Mouse (Mus musculus) forebrain, postnatal 0 days (tissue): ENCODE results near the gene Tmem97. TPM values are rescaled to one million over a fixed set of nuclear protein-coding genes. Genes with fewer than 3 reads are reported as not detected.

Experiments
- ATAC-seq: fragments of 200-750 bp; cut with Nextera tagmentation; 2 replicates; pipeline ENCODE4 v1.8.0; 2017; ENCODE audit warnings: mild to moderate bottlenecking, moderate library complexity
- DNase-seq: peaks from one replicate; pipeline ENCODE4 v3.0.0-alpha.2; 2015
- H3K27ac ChIP-seq: fragments of 300-500 bp; sonication (generic); 2 replicates; pipeline ENCODE4 v1.5.1; 2014; ENCODE audit warnings: low read depth, mild to moderate bottlenecking, antibody characterized with exemption, low read length, moderate library complexity, mixed read lengths
- H3K27me3 ChIP-seq: fragments of 300-500 bp; sonication (generic); 2 replicates; pipeline ENCODE4 v1.6.1; 2014; ENCODE audit warnings: mild to moderate bottlenecking, low read length, mixed read lengths; ENCODE audit not compliant: insufficient read depth
- H3K36me3 ChIP-seq: fragments of 300-500 bp; sonication (generic); 2 replicates; pipeline ENCODE4 v1.6.1; 2014; ENCODE audit warnings: mild to moderate bottlenecking, moderate library complexity; ENCODE audit not compliant: insufficient read depth
- H3K4me1 ChIP-seq: fragments of 300-500 bp; sonication (generic); 2 replicates; pipeline ENCODE4 v1.6.1; 2014; ENCODE audit warnings: antibody characterized with exemption; ENCODE audit not compliant: insufficient read depth
- H3K4me2 ChIP-seq: fragments of 300-500 bp; sonication (generic); 2 replicates; pipeline ENCODE4 v1.6.1; 2014; ENCODE audit warnings: low read depth, mild to moderate bottlenecking, moderate library complexity
- H3K4me3 ChIP-seq: fragments of 300-500 bp; sonication (generic); 2 replicates; pipeline ENCODE4 v1.5.1; 2014; ENCODE audit warnings: low read depth, low read length, mixed read lengths
- H3K9ac ChIP-seq: fragments of 300-500 bp; sonication (generic); 2 replicates; pipeline ENCODE4 v1.6.1; 2014; ENCODE audit warnings: mild to moderate bottlenecking
- H3K9me3 ChIP-seq: fragments of 300-500 bp; sonication (generic); 2 replicates; pipeline ENCODE4 v1.6.1; 2016; ENCODE audit warnings: low read length
- CTCF ChIP-seq: sonication (generic); IDR thresholded peaks from 2 replicates; pipeline ENCODE4 v1.5.1; 2016; ENCODE audit warnings: antibody characterized with exemption, control low read depth, low read depth
- WGBS: fragments of 180-500 bp; shearing (Covaris S2); extraction: QIAGEN DNeasy Blood & Tissue Kit; methylation state at CpG from one replicate; pipeline ENCODE4 v1.1.7; 2014; 5-methylcytosine and 5-hydroxymethylcytosine counted together
- polyA plus RNA-seq: library from polyadenylated mRNA; unstranded; fragments of >200 nt; fragmentation: Nextera tagmentation; extraction: Ambion mirVana; gene quantifications from 2 replicates; pipeline ENCODE4 v1.2.1, GENCODE M21; 2015
- total RNA-seq: library from RNA; depleted of rRNA; stranded (reverse); fragments of >200 nt; gene quantifications from 2 replicates; pipeline ENCODE4 v1.2.3, GENCODE M21; 2014; rRNA removed

The Tmem97 gene
- total and polyA plus RNA-seq, 2 experiments from 2014 or later = 32.7 to 37.1 TPM

DNA sequence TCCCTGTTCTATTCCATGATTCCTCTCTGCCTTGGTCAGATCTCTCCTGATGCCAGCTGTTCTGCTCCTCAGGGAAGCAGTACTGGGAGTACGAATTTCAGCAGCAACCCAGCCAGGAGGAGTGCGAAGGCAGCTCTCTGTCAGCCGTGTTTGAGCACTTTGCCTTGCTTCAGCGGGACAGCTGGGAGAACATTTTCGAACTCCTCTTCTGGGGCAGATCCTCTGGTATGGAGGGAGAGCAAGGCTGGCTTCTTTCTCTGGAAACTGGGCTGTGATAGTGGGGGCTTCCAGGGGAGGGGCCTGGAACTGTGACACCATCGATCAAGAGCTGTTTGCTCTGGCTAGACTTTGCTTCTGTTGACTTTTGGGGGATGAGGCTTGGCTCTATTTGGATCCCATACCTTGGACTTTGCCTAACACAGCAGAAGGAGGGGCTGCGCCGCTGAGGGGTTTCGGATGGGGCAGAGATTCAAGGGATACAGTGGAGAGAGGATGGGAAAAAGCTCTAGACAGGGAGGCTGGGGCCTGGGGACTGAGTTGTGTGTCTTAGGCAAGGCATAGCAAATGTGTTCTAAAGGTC lies 49.9 kb downstream of the Tmem97 start:
- DNase-seq (no peak), ATAC-seq (no peak)
- Histone ChIP-seq H3K27ac (no peak overlapping the region), H3K36me3 (peaks cover 7% of the 10 kb centered on the region; the same call in 1 of the 2 replicates), H3K9me3 (no peaks in the 10 kb centered on the region), H3K4me3 (no peak overlapping the region), H3K9ac (no peak overlapping the region), H3K4me1 (peaks cover 7% of the 10 kb centered on the region), H3K4me2 (no peak overlapping the region), H3K27me3 (no peaks in the 10 kb centered on the region)
- WGBS = 72% methylated on average over 9 of the region's 9 CpGs
- TF ChIP-seq CTCF = no peak

DNA sequence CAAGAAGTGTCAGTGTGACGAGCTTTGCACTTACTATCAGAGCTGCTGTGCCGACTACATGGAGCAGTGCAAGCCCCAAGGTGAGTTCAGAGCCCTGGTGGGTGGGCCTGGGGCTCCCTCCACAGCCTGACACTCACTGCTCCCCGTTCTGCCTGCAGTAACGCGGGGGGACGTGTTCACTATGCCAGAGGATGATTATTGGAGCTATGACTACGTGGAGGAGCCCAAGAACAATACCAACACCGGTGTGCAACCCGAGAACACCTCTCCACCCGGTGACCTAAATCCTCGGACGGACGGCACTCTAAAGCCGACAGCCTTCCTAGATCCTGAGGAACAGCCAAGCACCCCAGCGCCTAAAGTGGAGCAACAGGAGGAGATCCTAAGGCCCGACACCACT lies 51.0 kb downstream of the Tmem97 start:
- 51% methylated on average over 16 of the region's 16 CpGs for WGBS
- DNase-seq = no peak
- no peak for TF ChIP-seq CTCF
- Histone ChIP-seq H3K4me3 (no peak overlapping the region), H3K9ac (no peak overlapping the region), H3K36me3 (no peaks in the 10 kb centered on the region), H3K4me2 (no peak overlapping the region), H3K9me3 (no peaks in the 10 kb centered on the region), H3K27ac (no peak overlapping the region), H3K27me3 (no peaks in the 10 kb centered on the region), H3K4me1 (peaks cover 10% of the 10 kb centered on the region)
- ATAC-seq = no peak

DNA sequence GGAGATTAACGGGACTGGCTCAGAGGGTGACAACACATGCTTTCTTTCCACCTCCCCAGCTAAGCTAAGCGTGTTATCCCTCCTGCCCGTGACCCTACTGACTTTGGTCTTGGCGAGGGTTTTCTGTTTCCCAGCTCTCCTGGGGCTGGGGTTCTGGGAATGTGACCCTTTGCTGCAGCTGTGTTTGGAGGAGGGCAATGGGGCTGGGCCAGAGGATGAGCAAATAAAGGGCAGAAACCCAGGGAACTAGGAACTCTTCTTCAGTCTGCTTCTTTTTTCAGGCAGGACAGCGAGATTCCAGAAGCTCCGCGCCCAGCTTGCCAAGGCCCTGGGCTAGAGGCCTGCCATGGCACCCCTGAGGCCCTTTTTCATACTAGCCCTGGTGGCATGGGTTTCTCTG lies 51.6 kb downstream of the Tmem97 start, which contains the start of gene Vtn:
Gene Vtn (plus strand): TSS at position 88 of the 400 bp plus-strand sequence.
- DNase-seq (no peak), ATAC-seq (no peak)
- H3K27ac ChIP-seq = peak within 1 kb of the TSS; percentile 94
- WGBS = 74% methylated on average over 7 of the region's 7 CpGs
- no peak for TF ChIP-seq CTCF
- peak within 1 kb of the TSS; percentile 80 for H3K4me3 ChIP-seq
- no peaks in the 10 kb centered on the region for H3K36me3 ChIP-seq
- H3K9ac ChIP-seq = peak within 1 kb of the TSS; percentile 89
- H3K9me3 ChIP-seq = no peaks in the 10 kb centered on the region
- H3K4me2 ChIP-seq = peak within 1 kb of the TSS; percentile 64
- peaks cover 10% of the 10 kb centered on the region for H3K4me1 ChIP-seq
- no peaks in the 10 kb centered on the region for H3K27me3 ChIP-seq

DNA sequence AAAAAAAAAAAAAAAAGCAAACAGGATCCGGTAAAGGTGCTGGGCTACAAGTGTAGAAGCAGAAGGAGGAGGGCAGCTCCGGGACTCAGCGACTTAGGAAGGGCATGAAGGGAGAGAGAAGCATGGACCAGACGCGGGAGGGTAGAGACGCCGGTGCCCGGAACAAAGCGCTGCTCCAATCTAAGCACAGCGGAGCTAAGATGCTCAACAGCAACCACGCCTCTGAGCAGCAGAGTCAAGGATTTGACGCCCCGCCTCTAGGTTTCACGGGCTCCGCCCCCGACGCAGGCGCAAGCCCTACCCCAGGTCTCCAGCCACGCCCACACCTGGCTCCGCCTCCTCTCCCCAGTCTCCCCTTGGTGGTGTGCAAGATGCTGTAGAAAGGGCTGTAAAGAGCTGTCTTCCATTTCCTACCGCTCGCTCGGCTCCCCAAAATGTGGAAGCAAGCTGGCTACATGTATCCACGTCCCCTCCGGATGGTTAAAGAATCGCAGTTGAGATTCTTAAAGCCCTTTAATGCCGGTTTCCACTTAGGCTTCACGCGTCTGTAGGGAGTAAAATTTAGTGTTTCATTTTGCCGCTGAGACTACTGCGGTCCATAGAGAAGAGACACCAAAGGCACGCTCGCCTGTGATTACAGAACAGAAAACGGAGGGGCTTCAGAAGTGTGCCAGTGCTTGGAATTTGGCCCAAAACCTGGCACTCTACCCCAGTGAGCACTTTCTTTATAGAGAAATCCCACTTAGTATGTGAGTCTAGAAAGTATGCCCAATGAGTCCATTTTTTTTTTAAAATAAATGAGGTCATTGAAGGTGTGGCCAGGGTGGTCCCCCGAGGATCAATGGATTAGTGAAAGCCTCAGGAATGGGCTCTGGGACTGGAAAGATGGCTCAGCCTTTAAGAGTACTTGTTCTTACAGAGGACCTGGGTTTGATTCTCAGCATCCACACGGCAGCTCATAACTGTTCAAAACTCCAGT lies 52.7 kb downstream of the Tmem97 start, which contains the start of gene Sarm1:
Gene Sarm1 (minus strand): TSS at position 211 of the 979 bp plus-strand sequence.
- Histone ChIP-seq H3K27ac (peak within 1 kb of the TSS; percentile 94), H3K4me3 (peak within 1 kb of the TSS; percentile 80), H3K4me2 (peak within 1 kb of the TSS; percentile 64), H3K27me3 (no peaks in the 10 kb centered on the region), H3K9ac (peak within 1 kb of the TSS; percentile 89), H3K36me3 (no peaks in the 10 kb centered on the region), H3K9me3 (no peaks in the 10 kb centered on the region), H3K4me1 (peaks cover 10% of the 10 kb centered on the region)
- peak; percentile 97 for ATAC-seq
- peak; percentile 44 for TF ChIP-seq CTCF
- DNase-seq = peak; percentile 98
- 3% methylated on average over 36 of the region's 36 CpGs for WGBS

DNA sequence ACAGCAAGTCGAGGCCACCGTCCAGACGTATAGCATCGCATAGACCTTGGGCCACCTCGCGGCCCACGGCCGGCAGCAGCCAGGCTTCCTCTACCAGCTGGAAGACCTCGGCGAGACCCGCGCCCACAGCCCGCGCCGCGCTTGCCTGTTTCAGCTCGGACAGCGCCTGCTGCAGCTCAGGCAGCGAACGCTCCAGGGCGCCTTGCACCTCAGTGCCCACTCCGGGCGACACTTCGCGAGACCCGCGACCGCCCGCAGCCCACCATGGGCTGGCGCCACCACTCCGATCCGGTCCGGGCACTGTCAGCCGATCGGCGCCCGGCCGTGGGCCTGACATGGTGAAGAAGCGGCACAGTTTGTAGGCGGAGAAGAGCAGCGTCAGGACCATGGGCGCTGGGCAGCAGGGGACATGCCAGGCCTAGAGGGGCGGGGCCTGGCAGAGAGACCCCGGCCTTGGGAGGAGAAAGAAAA lies 53.5 kb downstream of the Tmem97 start:
- peak overlapping the region; percentile 89 for H3K9ac ChIP-seq
- H3K27ac ChIP-seq = peak overlapping the region; percentile 94
- no peaks in the 10 kb centered on the region for H3K9me3 ChIP-seq
- ATAC-seq = peak; percentile 42
- H3K36me3 ChIP-seq = no peaks in the 10 kb centered on the region
- WGBS = under 1% methylated on average over 43 of the region's 44 CpGs
- DNase-seq = no peak
- H3K27me3 ChIP-seq = no peaks in the 10 kb centered on the region
- H3K4me3 ChIP-seq = peak overlapping the region; percentile 80
- peak overlapping the region; percentile 64 for H3K4me2 ChIP-seq
- no peak for TF ChIP-seq CTCF
- peaks cover 10% of the 10 kb centered on the region for H3K4me1 ChIP-seq

DNA sequence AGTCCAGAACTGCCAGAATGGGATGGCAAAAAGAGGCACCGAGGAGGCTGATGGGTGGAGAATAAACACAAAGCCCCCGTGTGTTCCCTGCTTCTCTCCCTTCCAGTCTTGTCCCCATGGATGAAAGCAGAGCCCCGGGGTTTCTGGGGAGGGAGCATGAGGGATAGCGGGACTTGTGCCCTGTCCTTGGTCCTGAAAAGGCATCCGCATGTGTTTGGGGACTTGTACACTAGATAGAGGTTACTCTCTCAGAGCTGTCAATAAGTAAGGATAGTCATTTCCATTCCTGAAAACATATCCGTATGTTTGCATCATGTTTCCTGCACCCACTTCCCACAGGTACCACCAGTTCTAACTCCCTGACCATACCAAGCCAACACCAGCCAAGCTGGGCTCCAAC lies 54.7 kb downstream of the Tmem97 start:
- Histone ChIP-seq H3K4me3 (peak overlapping the region; percentile 80), H3K4me2 (peak overlapping the region; percentile 64), H3K9ac (peak overlapping the region; percentile 89), H3K27ac (no peak overlapping the region), H3K9me3 (no peaks in the 10 kb centered on the region), H3K4me1 (peaks cover 16% of the 10 kb centered on the region), H3K36me3 (no peaks in the 10 kb centered on the region), H3K27me3 (no peaks in the 10 kb centered on the region)
- WGBS = 8% methylated on average over 6 of the region's 6 CpGs
- ATAC-seq (no peak), DNase-seq (no peak)
- TF ChIP-seq CTCF = no peak

Other genes with a start within 250 kb of the Tmem97 start
- 5.7 and 6.5 TPM in 2 replicates for gene Spag5, start 249.2 kb downstream of the Tmem97 start, total RNA-seq
- gene Spag5, start 249.2 kb downstream of the Tmem97 start, polyA plus RNA-seq = 3.5 and 4.8 TPM in 2 replicates
- 187 and 207 TPM in 2 replicates for gene Aldoc, start 227.8 kb downstream of the Tmem97 start, total RNA-seq
- 182 and 219 TPM in 2 replicates for gene Aldoc, start 227.8 kb downstream of the Tmem97 start, polyA plus RNA-seq
- 33.0 and 43.1 TPM in 2 replicates for gene Pigs, start 222.4 kb downstream of the Tmem97 start, total RNA-seq
- 63.7 and 76.8 TPM in 2 replicates for gene Pigs, start 222.4 kb downstream of the Tmem97 start, polyA plus RNA-seq
- gene Unc119, start 207.3 kb downstream of the Tmem97 start, total RNA-seq = 86.5 and 99.7 TPM in 2 replicates
- 72.2 and 72.5 TPM in 2 replicates for gene Unc119, start 207.3 kb downstream of the Tmem97 start, polyA plus RNA-seq
- gene Foxn1, start 164.2 kb downstream of the Tmem97 start, total RNA-seq = not detected in 2 replicates
- gene Foxn1, start 164.2 kb downstream of the Tmem97 start, polyA plus RNA-seq = not detected in 2 replicates
- gene Slc13a2, start 128.6 kb downstream of the Tmem97 start, total RNA-seq = not detected in 2 replicates
- gene Slc13a2, start 128.6 kb downstream of the Tmem97 start, polyA plus RNA-seq = not detected in 2 replicates
- gene Slc46a1, start 85.1 kb downstream of the Tmem97 start, total RNA-seq = 10.8 and 11.2 TPM in 2 replicates
- 16.5 and 18.8 TPM in 2 replicates for gene Slc46a1, start 85.1 kb downstream of the Tmem97 start, polyA plus RNA-seq
- 47.5 and 48.3 TPM in 2 replicates for gene Sarm1, start 53.0 kb downstream of the Tmem97 start, total RNA-seq
- 32.7 and 34.7 TPM in 2 replicates for gene Sarm1, start 53.0 kb downstream of the Tmem97 start, polyA plus RNA-seq
- gene Vtn, start 51.7 kb downstream of the Tmem97 start, total RNA-seq = 82.8 and 94.4 TPM in 2 replicates
- gene Vtn, start 51.7 kb downstream of the Tmem97 start, polyA plus RNA-seq = 111 and 129 TPM in 2 replicates
- 0.14 and 0.15 TPM in 2 replicates for gene Sebox, start 47.3 kb downstream of the Tmem97 start, total RNA-seq
- gene Sebox, start 47.3 kb downstream of the Tmem97 start, polyA plus RNA-seq = 0.35 TPM in 1 of 2 replicates, not detected in the other
- gene Tmem199, start 38.6 kb downstream of the Tmem97 start, total RNA-seq = 64.8 and 73.2 TPM in 2 replicates
- 84.2 and 86.0 TPM in 2 replicates for gene Tmem199, start 38.6 kb downstream of the Tmem97 start, polyA plus RNA-seq
- 139 and 157 TPM in 2 replicates for gene Poldip2, start 38.6 kb downstream of the Tmem97 start, total RNA-seq
- 165 and 175 TPM in 2 replicates for gene Poldip2, start 38.6 kb downstream of the Tmem97 start, polyA plus RNA-seq
- 38.9 and 42.7 TPM in 2 replicates for gene Tnfaip1, start 14.4 kb downstream of the Tmem97 start, total RNA-seq
- gene Tnfaip1, start 14.4 kb downstream of the Tmem97 start, polyA plus RNA-seq = 54.6 and 66.3 TPM in 2 replicates
- 106 and 119 TPM in 2 replicates for gene Ift20, start 14.4 kb downstream of the Tmem97 start, total RNA-seq
- 124 and 140 TPM in 2 replicates for gene Ift20, start 14.4 kb downstream of the Tmem97 start, polyA plus RNA-seq
- 43.1 and 43.2 TPM in 2 replicates for gene Nlk, start 146.6 kb upstream of the Tmem97 start, total RNA-seq
- 26.0 and 27.8 TPM in 2 replicates for gene Nlk, start 146.6 kb upstream of the Tmem97 start, polyA plus RNA-seq
- gene Ccnq, start 201.0 kb upstream of the Tmem97 start, total RNA-seq = 28.3 and 30.7 TPM in 2 replicates
- gene Ccnq, start 201.0 kb upstream of the Tmem97 start, polyA plus RNA-seq = 31.8 and 33.1 TPM in 2 replicates